Mouse (Mus musculus) midbrain, postnatal 0 days (tissue): Measurements from ENCODE around the gene Myh10. TPM values are rescaled to one million over a fixed set of nuclear protein-coding genes. Genes with fewer than 3 reads are reported as not detected.

ENCODE experiments used
- ATAC-seq: fragments of 200-750 bp; cut with Nextera tagmentation; 2 replicates; pipeline ENCODE4 v1.8.0; 2017; ENCODE audit warnings: moderate number of reproducible peaks, mild to moderate bottlenecking, moderate TSS enrichment, moderate library complexity; ENCODE audit not compliant: low FRiP score
- DNase-seq: peaks from one replicate; pipeline ENCODE4 v3.0.0-alpha.2; 2015; ENCODE audit warnings: low spot score
- H3K27ac ChIP-seq: fragments of 300-500 bp; sonication (generic); 2 replicates; pipeline ENCODE4 v1.5.1; 2014; ENCODE audit warnings: low read depth, mild to moderate bottlenecking, low read length, mixed read lengths
- H3K27me3 ChIP-seq: fragments of 300-500 bp; sonication (generic); 2 replicates; pipeline ENCODE4 v1.6.1; 2014; ENCODE audit warnings: low read length, control low read depth, mixed read lengths; ENCODE audit not compliant: insufficient read depth
- H3K36me3 ChIP-seq: fragments of 300-500 bp; sonication (generic); 2 replicates; pipeline ENCODE4 v1.6.1; 2014; ENCODE audit warnings: low read length, control low read depth, mixed read lengths; ENCODE audit not compliant: insufficient read depth
- H3K4me1 ChIP-seq: fragments of 300-500 bp; sonication (generic); 2 replicates; pipeline ENCODE4 v1.6.1; 2014; ENCODE audit warnings: mild to moderate bottlenecking, control low read depth, antibody characterized with exemption, low read length, mixed read lengths; ENCODE audit not compliant: insufficient read depth
- H3K4me2 ChIP-seq: fragments of 300-500 bp; sonication (generic); 2 replicates; pipeline ENCODE4 v1.6.1; 2014; ENCODE audit warnings: low read depth, mild to moderate bottlenecking, low read length, mixed read lengths; ENCODE audit not compliant: poor library complexity, severe bottlenecking
- H3K4me3 ChIP-seq: fragments of 300-500 bp; sonication (generic); 2 replicates; pipeline ENCODE4 v1.5.1; 2014; ENCODE audit warnings: low read depth, mild to moderate bottlenecking, low read length, moderate library complexity
- H3K9ac ChIP-seq: fragments of 300-500 bp; sonication (generic); replicated peaks from 2 replicates; pipeline ENCODE4 v1.6.1; 2014; ENCODE audit warnings: mild to moderate bottlenecking, low read length, moderate library complexity, mixed read lengths; ENCODE audit not compliant: poor library complexity, severe bottlenecking
- H3K9me3 ChIP-seq: fragments of 300-500 bp; sonication (generic); 2 replicates; pipeline ENCODE4 v1.6.1; 2016; ENCODE audit warnings: low read length, control low read depth
- CTCF ChIP-seq: IDR thresholded peaks from 2 replicates; pipeline ENCODE4 v1.5.1; 2016; ENCODE audit warnings: antibody characterized with exemption, mild to moderate bottlenecking
- WGBS: fragments of 180-500 bp; shearing (Covaris S2); extraction: QIAGEN DNeasy Blood & Tissue Kit; methylation state at CpG from one replicate; pipeline ENCODE4 v1.1.7; 2014; 5-methylcytosine and 5-hydroxymethylcytosine counted together
- polyA plus RNA-seq: library from polyadenylated mRNA; unstranded; fragments of >200 nt; fragmentation: Nextera tagmentation; extraction: Ambion mirVana; gene quantifications from 2 replicates; pipeline ENCODE4 v1.2.1, GENCODE M21; 2015
- total RNA-seq: library from RNA; depleted of rRNA; stranded (reverse); fragments of >200 nt; gene quantifications from 2 replicates; pipeline ENCODE4 v1.2.3, GENCODE M21; 2014; rRNA removed

Gene Myh10
- total RNA-seq (212 and 217 TPM in 2 replicates), polyA plus RNA-seq (64.8 and 68.0 TPM in 2 replicates)

DNA sequence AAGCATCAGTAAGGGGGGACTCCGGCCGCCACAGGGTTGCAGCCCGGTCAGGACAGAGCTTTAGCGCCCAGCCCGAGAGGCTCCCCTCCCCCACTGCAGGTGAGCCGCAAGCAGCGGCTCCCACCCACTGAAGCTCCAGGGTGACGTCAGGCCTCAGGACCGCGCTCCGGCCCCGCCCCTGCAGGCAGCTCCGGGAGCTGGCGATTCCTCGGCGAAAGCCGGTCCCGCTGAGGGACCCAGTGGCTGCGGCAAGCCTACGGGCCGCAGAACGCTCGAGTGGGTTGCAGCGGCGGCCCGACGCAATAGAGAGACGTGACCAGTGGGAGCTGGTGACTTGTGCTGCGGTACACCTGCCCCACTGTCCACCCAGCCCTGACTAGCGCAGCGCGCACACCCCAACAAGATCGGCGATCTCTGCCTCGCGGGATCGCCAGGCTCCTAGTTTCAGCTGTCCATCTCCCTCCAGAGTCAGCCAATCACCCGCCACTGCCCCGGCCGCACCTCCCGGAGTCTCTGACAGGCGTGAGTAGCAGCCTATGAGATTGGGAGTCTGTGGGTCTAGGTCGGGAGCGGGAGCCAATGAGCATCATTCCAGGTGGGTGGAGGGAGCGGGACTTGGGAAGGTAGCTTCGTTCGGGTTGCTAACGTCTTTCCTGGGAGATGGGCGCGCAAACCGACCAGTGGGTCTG is at the start of gene Myh10:
Myh10 (plus strand) TSS at position 239 of the 689 bp plus-strand sequence.
- Histone ChIP-seq H3K9ac (peak within 1 kb of the TSS; percentile 95), H3K27ac (peak within 1 kb of the TSS; percentile 97), H3K4me1 (peaks cover 6% of the 10 kb centered on the region), H3K27me3 (no peaks in the 10 kb centered on the region), H3K36me3 (no peaks in the 10 kb centered on the region), H3K4me3 (peak within 1 kb of the TSS; percentile 94), H3K9me3 (no peaks in the 10 kb centered on the region), H3K4me2 (peak within 1 kb of the TSS; percentile 85)
- TF ChIP-seq CTCF: no peak
- peak; percentile 100 for DNase-seq
- under 1% methylated on average over 51 of the region's 51 CpGs for WGBS
- peak; percentile 99 for ATAC-seq

GRCm38 (mm10) chr11:68644781-68645180 is 46.6 kb upstream of the Myh10 start:
- H3K27me3 ChIP-seq: no peaks in the 10 kb centered on the region
- no peak overlapping the region for H3K9ac ChIP-seq
- no peaks in the 10 kb centered on the region for H3K9me3 ChIP-seq
- no peak overlapping the region for H3K4me2 ChIP-seq
- no peak for ATAC-seq
- DNase-seq: no peak
- 49% methylated on average over 6 of the region's 6 CpGs for WGBS
- no peaks in the 10 kb centered on the region for H3K4me1 ChIP-seq
- no peak overlapping the region for H3K4me3 ChIP-seq
- no peaks in the 10 kb centered on the region for H3K36me3 ChIP-seq
- no peak for TF ChIP-seq CTCF
- no peak overlapping the region for H3K27ac ChIP-seq

DNA sequence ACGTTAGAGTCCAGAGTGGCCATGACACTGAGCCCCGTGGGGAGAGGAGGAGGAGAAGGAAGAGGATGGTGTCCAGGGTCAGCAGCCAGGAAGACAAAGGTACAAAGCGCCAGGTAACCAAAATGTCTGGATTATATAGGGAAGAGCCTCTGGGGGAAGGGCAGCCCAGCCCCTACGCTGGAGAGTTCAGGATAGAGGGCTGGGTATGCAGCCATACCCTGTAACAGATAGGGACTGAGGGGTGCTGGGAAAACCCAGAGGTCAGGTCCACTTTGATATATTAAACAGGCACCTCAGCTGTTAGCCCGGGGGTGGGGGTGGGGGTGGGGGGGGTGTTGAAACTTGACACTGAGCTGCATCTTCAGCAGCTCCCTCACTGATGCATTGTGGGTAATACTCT is 43.6 kb upstream of the Myh10 start:
- 74% methylated on average over 5 of the region's 5 CpGs for whole genome bisulfite sequencing
- Histone ChIP-seq H3K9ac (no peak overlapping the region), H3K9me3 (no peaks in the 10 kb centered on the region), H3K27ac (no peak overlapping the region), H3K4me3 (no peak overlapping the region), H3K36me3 (no peaks in the 10 kb centered on the region), H3K4me2 (no peak overlapping the region), H3K4me1 (no peaks in the 10 kb centered on the region), H3K27me3 (no peaks in the 10 kb centered on the region)
- DNase-seq: no peak
- ATAC-seq: no peak
- TF ChIP-seq CTCF: no peak

DNA sequence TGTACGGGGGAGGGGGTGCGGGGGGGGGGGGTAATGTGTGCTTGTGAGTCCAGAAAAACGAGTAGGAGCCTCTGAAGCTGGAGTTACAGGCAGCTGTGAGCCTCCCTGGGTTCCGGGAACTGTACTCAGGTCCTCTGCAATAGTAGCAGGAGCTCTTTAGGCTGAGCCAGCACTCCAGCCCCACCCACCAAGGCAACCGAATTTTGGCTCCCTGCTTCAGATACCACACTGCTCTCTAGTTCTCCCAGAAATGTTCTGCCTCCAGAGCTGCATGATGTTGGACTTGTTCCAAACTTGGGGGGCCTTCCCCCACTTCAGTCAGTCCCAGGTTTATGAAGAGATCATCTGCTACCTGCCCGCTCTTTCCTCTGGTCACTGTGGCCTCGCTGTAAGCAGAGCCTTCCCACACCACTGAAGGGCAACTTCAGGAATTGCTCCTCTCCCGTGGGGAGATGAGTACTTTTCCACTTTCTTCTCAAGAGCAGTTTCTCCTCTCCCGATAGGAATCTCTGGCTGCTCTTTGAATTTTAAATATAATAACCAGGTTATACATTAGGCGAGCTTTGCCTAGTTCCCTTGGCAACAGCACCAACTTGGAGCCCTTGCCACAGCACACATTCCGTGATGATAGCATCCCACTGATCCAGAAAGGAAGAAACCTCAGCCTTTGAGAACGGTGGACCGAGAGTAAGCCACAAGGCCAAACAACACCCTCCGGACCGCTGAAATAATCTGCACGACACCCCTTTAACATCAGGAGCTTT is 42.8 kb upstream of the Myh10 start:
- Histone ChIP-seq H3K4me1 (no peaks in the 10 kb centered on the region), H3K9ac (no peak overlapping the region), H3K36me3 (no peaks in the 10 kb centered on the region), H3K27me3 (no peaks in the 10 kb centered on the region), H3K4me3 (no peak overlapping the region), H3K9me3 (no peaks in the 10 kb centered on the region), H3K27ac (no peak overlapping the region), H3K4me2 (no peak overlapping the region)
- DNase-seq (no peak), ATAC-seq (no peak)
- WGBS: 66% methylated on average over 15 of the region's 16 CpGs
- TF ChIP-seq CTCF: no peak

DNA sequence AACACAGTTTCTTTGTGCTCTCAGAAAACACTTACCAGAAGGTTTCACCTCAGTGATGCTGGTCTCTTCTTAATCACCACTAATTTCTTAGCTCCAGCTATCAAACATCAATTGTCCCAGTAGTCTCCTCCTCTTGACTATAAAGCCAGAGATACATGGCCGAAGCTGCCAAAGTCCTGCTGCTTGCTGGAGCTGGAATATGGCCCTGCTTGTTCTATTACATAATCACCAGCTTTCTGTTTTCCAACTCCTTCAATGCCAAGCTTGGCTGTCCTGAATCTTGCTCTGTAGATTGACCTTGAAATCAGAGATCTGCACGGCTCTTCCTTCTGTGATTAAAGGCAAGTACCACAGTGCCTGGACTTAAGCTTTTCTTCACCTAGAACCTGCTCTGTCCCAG is 39.8 kb upstream of the Myh10 start:
- Histone ChIP-seq H3K9ac (no peak overlapping the region), H3K27ac (no peak overlapping the region), H3K9me3 (no peaks in the 10 kb centered on the region), H3K4me3 (no peak overlapping the region), H3K4me2 (no peak overlapping the region), H3K27me3 (no peaks in the 10 kb centered on the region), H3K4me1 (no peaks in the 10 kb centered on the region), H3K36me3 (no peaks in the 10 kb centered on the region)
- DNase-seq (no peak), ATAC-seq (no peak)
- 89% methylated on average over 2 of the region's 2 CpGs for WGBS
- TF ChIP-seq CTCF: no peak

GRCm38 (mm10) chr11:68655524-68655923 is 35.8 kb upstream of the Myh10 start:
- no peak overlapping the region for H3K4me3 ChIP-seq
- H3K4me2 ChIP-seq: no peak overlapping the region
- H3K36me3 ChIP-seq: no peaks in the 10 kb centered on the region
- DNase-seq: no peak
- H3K27ac ChIP-seq: no peak overlapping the region
- no peak for TF ChIP-seq CTCF
- no peak overlapping the region for H3K9ac ChIP-seq
- no peaks in the 10 kb centered on the region for H3K27me3 ChIP-seq
- 48% methylated on average over 1 of the region's 1 CpGs for WGBS
- no peak for ATAC-seq
- no peaks in the 10 kb centered on the region for H3K9me3 ChIP-seq
- no peaks in the 10 kb centered on the region for H3K4me1 ChIP-seq
